ENCODE assay signal across 33 mouse cellular contexts in the genomic region with DNA sequence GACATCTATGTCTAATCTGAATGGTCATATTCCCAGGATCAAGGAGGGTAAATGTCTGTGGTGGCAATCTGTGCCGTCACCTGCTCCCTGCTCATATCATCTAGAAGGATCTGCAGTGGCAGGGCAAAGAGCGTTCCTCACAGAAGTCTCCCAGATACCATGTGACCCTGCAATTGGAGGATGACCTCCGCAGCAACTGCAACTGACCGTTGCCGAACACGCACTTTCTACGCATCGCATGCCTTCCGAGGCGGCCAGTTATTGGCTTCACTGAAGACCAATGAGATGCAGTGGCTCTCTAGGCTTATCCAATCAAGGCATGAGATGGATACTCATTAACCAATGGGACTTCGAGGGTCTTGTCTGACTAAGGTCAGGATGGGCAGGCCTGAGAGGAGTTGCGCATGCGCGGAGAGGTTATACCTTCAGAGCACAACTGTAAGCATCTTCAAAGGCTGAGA. TPM values are rescaled to one million over a fixed set of nuclear protein-coding genes. Genes with fewer than 3 reads are reported as not detected.
"Had no signal": no experiment of that assay in that cellular context is flagged by ENCODE, and none has a peak within 500 bp of the region (broad histone marks: within the 10 kb centered on the region; RNA-seq: fewer than 3 reads in every experiment).

TSS of gene BC049730 (plus strand) at position 411 of the 461 bp plus-strand sequence.

- H3K27me3 ChIP-seq: embryonic facial prominence, embryonic 12.5 days; embryonic facial prominence, embryonic 13.5 days; embryonic facial prominence, embryonic 15.5 days; forebrain, embryonic 12.5 days; forebrain, embryonic 13.5 days; forebrain, embryonic 15.5 days had no signal

- H3K4me3 ChIP-seq: embryonic facial prominence, embryonic 10.5 days; embryonic facial prominence, embryonic 12.5 days; embryonic facial prominence, embryonic 13.5 days; embryonic facial prominence, embryonic 15.5 days; erythroblast, embryonic 14.5 days; forebrain, embryonic 10.5 days; forebrain, embryonic 12.5 days; forebrain, embryonic 13.5 days; forebrain, embryonic 15.5 days; gastrocnemius, adult 2 months; heart, adult 2 months had no signal

- H3K27ac ChIP-seq: embryonic facial prominence, embryonic 10.5 days; embryonic facial prominence, embryonic 12.5 days; embryonic facial prominence, embryonic 13.5 days; embryonic facial prominence, embryonic 15.5 days; forebrain, embryonic 10.5 days; forebrain, embryonic 12.5 days; forebrain, embryonic 13.5 days; forebrain, embryonic 15.5 days; gastrocnemius, adult 2 months; heart, adult 2 months had no signal

- H3K36me3 ChIP-seq: embryonic facial prominence, embryonic 10.5 days; embryonic facial prominence, embryonic 12.5 days; embryonic facial prominence, embryonic 13.5 days; embryonic facial prominence, embryonic 15.5 days; forebrain, embryonic 10.5 days; forebrain, embryonic 12.5 days; forebrain, embryonic 15.5 days had no signal

- H3K9me3 ChIP-seq: embryonic facial prominence, embryonic 10.5 days; embryonic facial prominence, embryonic 12.5 days; embryonic facial prominence, embryonic 13.5 days; embryonic facial prominence, embryonic 15.5 days; forebrain, embryonic 10.5 days; forebrain, embryonic 12.5 days; forebrain, embryonic 13.5 days; forebrain, embryonic 15.5 days had no signal

- DNase-seq: cerebellum, adult 2 months; cerebellum, adult 8-10 months; cerebellum, adult 9-10 months; cerebellum, adult 9-11 months; cerebellum, postnatal 10 days; cerebellum, postnatal 14 days; cerebellum, postnatal 25 days; cerebellum, postnatal 36 days; embryo, embryonic 11 days; forebrain, postnatal 0 days; gastrocnemius, adult 2 months; gastrocnemius, postnatal 10 days; gastrocnemius, postnatal 14 days; gastrocnemius, postnatal 25 days; gastrocnemius, postnatal 36 days; heart, adult 18-20 months; heart, adult 2 months had no signal

- H3K4me1 ChIP-seq: embryonic facial prominence, embryonic 10.5 days; embryonic facial prominence, embryonic 12.5 days; embryonic facial prominence, embryonic 13.5 days; embryonic facial prominence, embryonic 15.5 days; forebrain, embryonic 10.5 days; forebrain, embryonic 12.5 days; forebrain, embryonic 13.5 days; forebrain, embryonic 15.5 days had no signal

RNA-seq across cellular contexts. Expression of gene BC049730, which starts in this region (rescaled TPM):
- polyA plus RNA-seq: cerebellum, adult 2 months; cortical plate, adult 2 months; embryonic facial prominence, embryonic 10.5 days; embryonic facial prominence, embryonic 11.5 days; embryonic facial prominence, embryonic 12.5 days; embryonic facial prominence, embryonic 13.5 days; embryonic facial prominence, embryonic 14.5 days; embryonic facial prominence, embryonic 15.5 days; forebrain, embryonic 10.5 days; forebrain, embryonic 11.5 days; forebrain, embryonic 12.5 days; forebrain, embryonic 13.5 days; forebrain, embryonic 14.5 days; forebrain, embryonic 15.5 days; forebrain, embryonic 16.5 days; forebrain, postnatal 0 days; frontal cortex, adult 2 months; heart, adult 2 months had no signal
